Mouse (Mus musculus): ENCODE data around the gene Vmn2r74. TPM values are rescaled to one million over a fixed set of nuclear protein-coding genes. Genes with fewer than 3 reads are reported as not detected.

The Vmn2r74 gene
- polyA plus RNA-seq (2015; fragmentation: Nextera tagmentation; extraction: Ambion mirVana): not detected in 2 replicates

GRCm38 (mm10) chr7:85961529-85961928 is at the start of gene Vmn2r74:
Vmn2r74 (minus strand) TSS chr7:85961629.
- ATAC-seq: no peak

GRCm38 (mm10) chr7:86007533-86007932 is 46.1 kb upstream of the Vmn2r74 start:
- Histone ChIP-seq H3K9ac (replicated peaks) (no peak overlapping the region), H3K27ac (no peak overlapping the region), H3K36me3 (no peaks in the 10 kb centered on the region), H3K4me2 (replicated peaks) (no peak overlapping the region), H3K4me3 (replicated peaks) (no peak overlapping the region), H3K4me1 (replicated peaks) (no peaks in the 10 kb centered on the region), H3K9me3 (peaks cover 37% of the 10 kb centered on the region), H3K27me3 (no peaks in the 10 kb centered on the region)
- WGBS: 87% methylated on average over 2 of the region's 2 CpGs
- ATAC-seq: no peak

More at GRCm38 (mm10) chr7:85961529-85961928, at the start of gene Vmn2r74:
- Histone ChIP-seq H3K4me3 (replicated peaks) (no peak within 1 kb of the TSS), H3K36me3 (no peaks in the 10 kb centered on the region), H3K9ac (replicated peaks) (no peak within 1 kb of the TSS), H3K27ac (no peak within 1 kb of the TSS), H3K27me3 (no peaks in the 10 kb centered on the region), H3K4me1 (replicated peaks) (no peaks in the 10 kb centered on the region), H3K9me3 (no peaks in the 10 kb centered on the region), H3K4me2 (replicated peaks) (no peak within 1 kb of the TSS)

Other genes with a start within 250 kb of the Vmn2r74 start
- gene Vmn2r72, start 206.5 kb downstream of the Vmn2r74 start, polyA plus RNA-seq (2015; fragmentation: Nextera tagmentation; extraction: Ambion mirVana): not detected in 2 replicates
- gene Vmn2r73, start 85.4 kb downstream of the Vmn2r74 start, polyA plus RNA-seq (2015; fragmentation: Nextera tagmentation; extraction: Ambion mirVana): not detected in 2 replicates
- not detected in 2 replicates for gene Vmn2r75, start 210.1 kb upstream of the Vmn2r74 start, polyA plus RNA-seq (2015; fragmentation: Nextera tagmentation; extraction: Ambion mirVana)

Data from midbrain, embryonic 13.5 days (tissue).